Mouse (Mus musculus) ES-E14 (cell line): Measurements from ENCODE around the gene Adgrf1.

Source experiments
- CHD2 ChIP-seq: IDR thresholded peaks from 2 replicates; pipeline ENCODE4 v1.6.1; 2014; ENCODE audit warnings: mild to moderate bottlenecking, low read depth, low read length, inconsistent platforms
- HCFC1 ChIP-seq: IDR thresholded peaks from 2 replicates; pipeline ENCODE4 v1.6.1; 2012; ENCODE audit warnings: low read length, inconsistent platforms, borderline replicate concordance; ENCODE audit not compliant: insufficient read depth
- MAFK ChIP-seq: IDR thresholded peaks from 2 replicates; pipeline ENCODE4 v1.6.1; 2014; ENCODE audit warnings: mild to moderate bottlenecking, low read depth, low read length, inconsistent platforms; ENCODE audit not compliant: insufficient read depth
- ZC3H11A ChIP-seq: IDR thresholded peaks from 2 replicates; pipeline ENCODE4 v1.6.1; 2012; ENCODE audit warnings: low read depth, mild to moderate bottlenecking, inconsistent platforms, low read length, borderline replicate concordance

GRCm38 (mm10) chr17:43252846-43253245 is 17.3 kb upstream of the Adgrf1 start:
- no peak for TF ChIP-seq CHD2
- TF ChIP-seq ZC3H11A: no peak
- no peak for TF ChIP-seq HCFC1
- no peak for TF ChIP-seq MAFK
